Mouse (Mus musculus): ENCODE results near the gene Gtf2h2. TPM values are rescaled to one million over a fixed set of nuclear protein-coding genes. Genes with fewer than 3 reads are reported as not detected.

Gtf2h2 gene
- polyA plus RNA-seq, 1 experiment = 17.0 TPM

GRCm38 (mm10) chr13:100523698-100524097, 31.3 kb upstream of the Gtf2h2 start:
- WGBS = 85% methylated on average over 2 of the region's 2 CpGs

GRCm38 (mm10) chr13:100521724-100522591, 29.6 kb upstream of the Gtf2h2 start:
- Histone ChIP-seq H3K27me3 (ENCODE audit: control insufficient read depth, insufficient read depth, low read length) (no peaks in the 10 kb centered on the region), H3K4me1 (ENCODE audit: control insufficient read depth, insufficient read depth, insufficient read length) (no peaks in the 10 kb centered on the region), H3K27ac (ENCODE audit: insufficient read depth, low read length) (no peak overlapping the region), H3K4me3 (ENCODE audit: extremely low read depth, insufficient read depth, insufficient read length) (no peak overlapping the region), H3K36me3 (ENCODE audit: control insufficient read depth, insufficient read depth, low read length) (no peaks in the 10 kb centered on the region)
- no peak for DNase-seq (ENCODE audit: low read depth in 1 of 2, low spot score in 2 of 2)
- 89% methylated on average over 9 of the region's 9 CpGs for WGBS
- TF ChIP-seq CTCF (IDR thresholded peaks at IDR 0.05; ENCODE audit: extremely low read depth, insufficient read depth, insufficient read length, insufficient replicate concordance) = no peak
- no peak for TF ChIP-seq POLR2A (IDR thresholded peaks at IDR 0.05; ENCODE audit: low read depth, low read length)

More at GRCm38 (mm10) chr13:100523698-100524097, 31.3 kb upstream of the Gtf2h2 start:
- H3K27me3 ChIP-seq (ENCODE audit: control insufficient read depth, insufficient read depth, low read length) = no peaks in the 10 kb centered on the region
- no peaks in the 10 kb centered on the region for H3K36me3 ChIP-seq (ENCODE audit: control insufficient read depth, insufficient read depth, low read length)
- TF ChIP-seq POLR2A (IDR thresholded peaks at IDR 0.05; ENCODE audit: low read depth, low read length) (no peak), CTCF (IDR thresholded peaks at IDR 0.05; ENCODE audit: extremely low read depth, insufficient read depth, insufficient read length, insufficient replicate concordance) (no peak)
- H3K4me3 ChIP-seq (ENCODE audit: extremely low read depth, insufficient read depth, insufficient read length) = no peak overlapping the region
- no peaks in the 10 kb centered on the region for H3K4me1 ChIP-seq (ENCODE audit: control insufficient read depth, insufficient read depth, insufficient read length)
- H3K27ac ChIP-seq (ENCODE audit: insufficient read depth, low read length) = no peak overlapping the region
- DNase-seq (ENCODE audit: low read depth in 1 of 2, low spot score in 2 of 2) = no peak

GRCm38 (mm10) chr13:100519162-100519561, 26.8 kb upstream of the Gtf2h2 start:
- no peaks in the 10 kb centered on the region for H3K4me1 ChIP-seq (ENCODE audit: control insufficient read depth, insufficient read depth, insufficient read length)
- no peaks in the 10 kb centered on the region for H3K27me3 ChIP-seq (ENCODE audit: control insufficient read depth, insufficient read depth, low read length)
- TF ChIP-seq CTCF (IDR thresholded peaks at IDR 0.05; ENCODE audit: extremely low read depth, insufficient read depth, insufficient read length, insufficient replicate concordance) = no peak
- no peak for TF ChIP-seq POLR2A (IDR thresholded peaks at IDR 0.05; ENCODE audit: low read depth, low read length)
- DNase-seq (ENCODE audit: low read depth in 1 of 2, low spot score in 2 of 2) = no peak
- no peak overlapping the region for H3K27ac ChIP-seq (ENCODE audit: insufficient read depth, low read length)
- 82% methylated on average over 2 of the region's 2 CpGs for WGBS
- H3K36me3 ChIP-seq (ENCODE audit: control insufficient read depth, insufficient read depth, low read length) = no peaks in the 10 kb centered on the region
- H3K4me3 ChIP-seq (ENCODE audit: extremely low read depth, insufficient read depth, insufficient read length) = no peak overlapping the region

- DNase-seq (ENCODE audit: low read depth in 1 of 2, low spot score in 2 of 2) = no peak
- no peak for TF ChIP-seq CTCF (IDR thresholded peaks at IDR 0.05; ENCODE audit: extremely low read depth, insufficient read depth, insufficient read length, insufficient replicate concordance)
- no peak for TF ChIP-seq POLR2A (IDR thresholded peaks at IDR 0.05; ENCODE audit: low read depth, low read length)
- WGBS = 69% methylated on average over 6 of the region's 6 CpGs
- Histone ChIP-seq H3K4me3 (ENCODE audit: extremely low read depth, insufficient read depth, insufficient read length) (no peak overlapping the region), H3K27ac (ENCODE audit: insufficient read depth, low read length) (no peak overlapping the region), H3K27me3 (ENCODE audit: control insufficient read depth, insufficient read depth, low read length) (no peaks in the 10 kb centered on the region), H3K36me3 (ENCODE audit: control insufficient read depth, insufficient read depth, low read length) (no peaks in the 10 kb centered on the region), H3K4me1 (ENCODE audit: control insufficient read depth, insufficient read depth, insufficient read length) (no peaks in the 10 kb centered on the region)
Measured at GRCm38 (mm10) chr13:100518191-100518590, 25.8 kb upstream of the Gtf2h2 start.

GRCm38 (mm10) chr13:100517652-100518153, 25.3 kb upstream of the Gtf2h2 start:
- 76% methylated on average over 6 of the region's 6 CpGs for WGBS
- H3K4me1 ChIP-seq (ENCODE audit: control insufficient read depth, insufficient read depth, insufficient read length) = no peaks in the 10 kb centered on the region

GRCm38 (mm10) chr13:100516213-100517105, 24.1 kb upstream of the Gtf2h2 start:
- H3K4me1 ChIP-seq (ENCODE audit: control insufficient read depth, insufficient read depth, insufficient read length) = no peaks in the 10 kb centered on the region
- no peak overlapping the region for H3K4me3 ChIP-seq (ENCODE audit: extremely low read depth, insufficient read depth, insufficient read length)
- DNase-seq (ENCODE audit: low read depth in 1 of 2, low spot score in 2 of 2) = no peak
- no peaks in the 10 kb centered on the region for H3K36me3 ChIP-seq (ENCODE audit: control insufficient read depth, insufficient read depth, low read length)
- H3K27ac ChIP-seq (ENCODE audit: insufficient read depth, low read length) = no peak overlapping the region
- no peaks in the 10 kb centered on the region for H3K27me3 ChIP-seq (ENCODE audit: control insufficient read depth, insufficient read depth, low read length)
- WGBS = 86% methylated on average over 12 of the region's 12 CpGs
- no peak for TF ChIP-seq CTCF (IDR thresholded peaks at IDR 0.05; ENCODE audit: extremely low read depth, insufficient read depth, insufficient read length, insufficient replicate concordance)
- TF ChIP-seq POLR2A (IDR thresholded peaks at IDR 0.05; ENCODE audit: low read depth, low read length) = no peak

More at GRCm38 (mm10) chr13:100517652-100518153, 25.3 kb upstream of the Gtf2h2 start:
- H3K27ac ChIP-seq (ENCODE audit: insufficient read depth, low read length) = no peak overlapping the region
- TF ChIP-seq CTCF (IDR thresholded peaks at IDR 0.05; ENCODE audit: extremely low read depth, insufficient read depth, insufficient read length, insufficient replicate concordance) (no peak), POLR2A (IDR thresholded peaks at IDR 0.05; ENCODE audit: low read depth, low read length) (no peak)
- DNase-seq (ENCODE audit: low read depth in 1 of 2, low spot score in 2 of 2) = no peak
- no peaks in the 10 kb centered on the region for H3K27me3 ChIP-seq (ENCODE audit: control insufficient read depth, insufficient read depth, low read length)
- no peak overlapping the region for H3K4me3 ChIP-seq (ENCODE audit: extremely low read depth, insufficient read depth, insufficient read length)
- no peaks in the 10 kb centered on the region for H3K36me3 ChIP-seq (ENCODE audit: control insufficient read depth, insufficient read depth, low read length)

Measured in spleen, adult 2 months (tissue).